Mouse (Mus musculus): ENCODE results near the gene Aldh9a1. TPM values are rescaled to one million over a fixed set of nuclear protein-coding genes. Genes with fewer than 3 reads are reported as not detected.
"Not testable (repeated sequence)": the region's sequence is repeated elsewhere in the genome, so short reads cannot be mapped to it uniquely, and the experiment has no call there.

Aldh9a1 gene
- total RNA-seq (2021) = 10 to 100 TPM; 24.5 to 27.8 TPM
- long read RNA-seq, transcript Aldh9a1-201 (11 exons, 2,835 nt) = major isoform, 11 of 19 reads
- long read RNA-seq, partial matches to known transcripts = 0 of 19 reads
- long read RNA-seq, other reads (novel, unspliced or antisense) = 8 of 19 reads

DNA sequence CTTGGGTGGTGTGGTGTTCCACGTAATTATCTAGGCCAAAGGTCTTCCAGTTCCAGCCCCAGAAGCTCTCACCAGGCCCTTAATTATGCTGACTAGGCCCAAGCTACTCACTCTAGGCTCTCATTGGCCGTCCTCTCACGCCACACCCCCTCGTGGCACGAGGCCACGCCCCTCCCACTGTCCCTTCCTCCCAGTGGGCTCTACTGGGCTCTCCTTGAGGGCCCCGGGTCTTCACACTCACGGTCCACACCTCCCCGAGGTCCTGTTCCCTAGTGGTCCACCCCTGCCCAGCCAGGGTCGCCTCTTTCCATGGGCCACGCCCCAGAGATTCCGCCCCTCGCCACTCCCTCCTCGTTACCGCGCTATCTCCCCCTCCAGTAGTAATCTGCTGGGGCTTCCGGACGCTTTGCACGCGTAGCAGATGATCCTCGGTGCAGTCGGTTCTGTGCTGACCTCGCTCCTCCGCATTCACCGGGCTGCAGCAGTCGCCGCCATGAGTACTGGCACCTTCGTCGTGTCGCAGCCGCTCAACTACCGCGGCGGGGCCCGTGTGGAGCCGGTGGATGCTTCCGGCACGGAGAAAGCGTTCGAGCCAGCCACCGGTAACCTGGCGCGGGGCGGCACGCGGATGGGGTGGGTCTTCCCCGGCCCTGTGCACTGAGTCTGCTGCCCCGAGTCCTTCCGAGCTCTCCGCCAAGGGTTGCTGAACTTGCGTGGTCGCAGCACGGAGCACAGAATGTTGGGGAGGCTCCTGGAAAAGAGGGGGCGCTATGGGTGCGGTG, at the start of gene Aldh9a1:
Gene Aldh9a1 (plus strand): TSS at position 177 of the 782 bp plus-strand sequence.
- DNase-seq (ENCODE audit: low spot score in 2 of 2) = peak; percentile 92 to 94

DNA sequence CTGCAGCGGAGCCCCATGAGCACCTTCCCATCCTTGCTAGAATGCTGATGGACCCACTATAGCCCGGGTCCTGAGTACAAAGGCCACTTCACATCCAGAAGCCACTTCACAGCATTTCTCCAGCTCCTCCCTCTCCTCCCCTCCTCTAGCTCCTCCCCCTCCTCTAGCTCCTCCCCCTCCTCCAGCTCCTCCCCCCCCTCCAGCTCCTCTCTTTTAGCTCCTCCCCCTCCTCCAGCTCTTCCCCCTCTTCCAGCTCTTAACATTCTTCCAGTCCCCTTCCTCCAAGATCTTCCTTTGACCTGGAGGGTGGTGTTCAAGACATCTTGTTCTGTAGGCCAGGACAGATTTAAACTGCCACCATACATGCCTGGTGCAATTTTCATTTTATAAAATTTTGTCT, 49.7 kb upstream of the Aldh9a1 start:
- DNase-seq (ENCODE audit: low spot score in 2 of 2) = no peak

- DNase-seq (ENCODE audit: low spot score in 2 of 2) = no peak
Observed at GRCm38 (mm10) chr1:167305501-167306137, 44.2 kb upstream of the Aldh9a1 start.

DNA sequence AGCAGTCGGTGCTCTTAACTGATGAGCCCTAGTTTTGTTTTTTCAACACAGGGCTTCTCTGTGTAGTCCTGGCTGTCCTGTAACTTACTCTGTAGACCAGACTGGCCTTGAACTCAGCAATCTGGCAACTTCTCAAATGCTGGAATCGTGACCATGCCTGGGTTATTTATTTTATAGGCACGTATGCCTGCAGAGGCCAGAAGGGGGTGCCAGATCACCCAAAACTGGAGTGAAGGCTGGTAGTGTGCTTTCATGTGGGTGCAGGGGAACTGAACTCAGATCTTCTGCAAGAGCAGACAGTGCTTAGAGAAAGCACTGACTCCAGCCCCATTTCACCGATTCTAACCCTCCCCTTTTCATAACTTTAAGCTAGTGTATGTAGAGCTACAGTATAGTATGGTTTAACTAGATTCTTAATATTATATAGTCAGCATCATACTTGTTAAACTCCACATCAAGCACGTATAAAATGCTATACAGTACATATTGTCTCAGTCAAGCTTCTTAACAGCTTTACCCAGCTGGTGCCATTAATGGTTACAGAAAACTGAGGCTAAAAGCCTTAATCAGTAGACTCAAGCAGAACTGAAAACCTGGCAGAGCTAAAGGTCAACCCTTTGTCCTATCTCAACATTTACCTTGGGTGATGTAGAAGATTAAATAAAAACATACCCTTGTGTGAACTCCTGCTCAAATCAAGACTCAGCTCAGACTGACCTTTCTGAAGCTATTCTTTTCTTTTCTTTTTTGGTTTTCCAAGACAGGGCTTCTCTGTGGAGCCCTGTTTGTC, 43.1 kb upstream of the Aldh9a1 start:
- peak; percentile 31 to 44 for DNase-seq (ENCODE audit: low spot score in 2 of 2)

DNA sequence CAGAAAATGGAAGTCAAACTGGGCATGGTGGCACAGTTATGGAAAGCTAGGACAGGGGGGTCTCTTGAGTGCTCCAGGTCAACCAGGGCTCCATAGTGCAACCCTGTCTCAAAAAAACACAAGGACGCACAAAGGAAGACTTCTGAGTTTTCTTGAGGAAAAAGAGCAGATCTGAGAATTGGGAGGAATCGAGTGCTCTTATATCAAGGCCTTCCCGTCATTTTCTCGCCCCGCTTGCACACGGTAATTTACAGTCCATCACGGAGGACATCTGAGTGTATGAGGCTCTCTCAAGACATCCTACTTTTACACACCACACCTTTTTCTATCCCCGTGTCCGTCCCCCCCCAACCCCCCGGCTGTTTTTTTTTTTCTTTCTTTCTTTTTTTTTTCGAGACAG, 42.1 kb upstream of the Aldh9a1 start:
- no peak for DNase-seq (ENCODE audit: low spot score in 2 of 2)

DNA sequence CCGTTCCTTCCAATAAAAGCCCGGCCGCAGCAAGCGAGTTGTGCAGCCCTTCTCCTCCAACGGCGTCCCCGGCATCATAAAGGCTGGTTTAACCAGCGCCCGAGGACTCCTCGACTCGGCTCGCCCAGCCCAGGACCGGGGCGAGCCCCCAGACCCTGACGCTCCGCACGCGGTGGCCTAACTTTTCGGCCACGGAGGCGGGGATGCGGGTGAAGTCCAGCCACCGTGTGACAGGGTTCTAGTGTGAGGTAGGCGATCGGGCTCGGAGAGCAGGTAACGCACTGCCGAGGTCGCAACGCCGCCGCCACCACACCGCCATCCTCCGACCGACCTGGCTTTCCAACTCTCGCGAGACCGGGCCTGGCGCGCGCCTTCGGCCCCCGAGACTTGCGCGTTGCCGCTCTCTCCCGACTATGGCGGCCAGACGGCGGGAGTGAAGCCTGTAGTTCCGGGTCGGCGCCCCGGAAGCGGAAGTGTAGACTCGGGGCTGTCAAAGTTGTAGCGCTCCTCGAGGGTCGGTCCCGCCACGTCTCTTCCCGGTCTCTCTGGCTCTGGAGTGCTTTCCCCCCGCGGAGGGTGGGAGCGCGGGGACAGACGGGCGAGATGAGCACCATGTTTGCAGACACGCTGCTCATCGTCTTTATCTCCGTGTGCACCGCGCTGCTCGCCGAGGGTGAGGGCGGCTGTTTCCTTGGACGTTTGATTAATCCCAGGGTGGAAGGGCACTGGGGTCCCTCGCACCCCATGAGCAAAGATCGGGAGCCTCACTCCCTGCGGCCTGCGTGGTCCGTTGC, 41.3 kb upstream of the Aldh9a1 start, which contains the start of gene Tmco1:
Gene Tmco1 (plus strand): TSS at position 118 of the 794 bp plus-strand sequence.
- peak; percentile 98 to 99 for DNase-seq (ENCODE audit: low spot score in 2 of 2)

DNA sequence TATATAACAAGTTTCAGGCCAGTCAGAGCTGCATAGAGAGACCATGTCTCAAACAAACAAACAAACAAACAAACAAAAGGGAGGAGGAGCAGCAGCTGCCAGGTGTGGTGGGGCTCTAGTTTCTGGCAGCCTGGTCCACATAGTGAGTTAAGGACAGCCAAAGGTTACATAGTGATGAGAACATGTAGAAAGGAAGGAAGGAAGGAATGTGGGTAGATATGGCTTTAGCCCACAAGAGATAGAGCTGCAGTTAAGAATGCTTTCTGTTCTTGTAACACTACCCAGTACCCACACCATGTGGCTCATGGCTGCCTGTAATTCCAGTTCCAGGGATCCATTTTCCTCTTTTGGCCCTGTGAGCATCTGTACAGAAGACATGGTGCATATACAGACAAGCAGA, 37.4 kb upstream of the Aldh9a1 start:
- no peak for DNase-seq (ENCODE audit: low spot score in 2 of 2)

GRCm38 (mm10) chr1:167313220-167313619, 36.6 kb upstream of the Aldh9a1 start:
- no peak for DNase-seq (ENCODE audit: low spot score in 2 of 2)

- DNase-seq (ENCODE audit: low spot score in 2 of 2) = no peak
Observed at GRCm38 (mm10) chr1:167321691-167322090, 28.1 kb upstream of the Aldh9a1 start.

- DNase-seq (ENCODE audit: low spot score in 2 of 2) = no peak
Observed at GRCm38 (mm10) chr1:167328776-167329175, 21.0 kb upstream of the Aldh9a1 start.

- no peak for DNase-seq (ENCODE audit: low spot score in 2 of 2)
Observed at GRCm38 (mm10) chr1:167331106-167331505, 18.7 kb upstream of the Aldh9a1 start.

- DNase-seq (ENCODE audit: low spot score in 2 of 2) = no peak
Observed at GRCm38 (mm10) chr1:167336398-167336797, 13.4 kb upstream of the Aldh9a1 start.

DNA sequence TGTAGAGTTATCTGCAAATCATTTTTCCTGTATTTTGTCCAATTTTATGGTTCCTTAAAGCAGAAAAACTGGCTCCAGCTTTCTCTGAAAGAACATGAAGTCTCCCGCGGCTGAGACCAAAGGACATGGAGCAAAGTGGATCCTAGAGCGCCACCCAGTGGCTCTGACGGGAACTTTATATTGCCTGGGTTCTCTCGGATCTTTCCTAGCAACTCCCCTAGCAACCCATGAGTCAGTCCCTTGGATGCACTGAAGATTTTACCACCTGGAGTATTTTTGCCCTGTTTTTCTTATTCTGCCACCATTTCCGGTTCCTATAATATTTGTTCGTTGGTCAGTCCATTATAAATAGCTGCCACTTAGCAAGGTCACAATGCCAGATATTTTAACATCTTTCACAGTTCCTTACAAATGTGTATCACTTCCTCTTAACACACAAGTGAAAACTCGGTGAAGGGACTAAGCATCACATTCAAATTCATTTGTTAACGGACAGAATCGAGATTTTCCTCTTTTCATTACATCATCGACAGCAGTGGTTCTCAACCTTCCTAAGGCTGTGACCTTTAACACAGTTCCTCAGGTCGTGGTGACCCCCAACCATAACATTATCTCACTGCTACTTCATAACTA, 12.2 kb upstream of the Aldh9a1 start:
- DNase-seq (ENCODE audit: low spot score in 2 of 2) = peak; percentile 93 to 94

- DNase-seq (ENCODE audit: low spot score in 2 of 2) = no peak
Observed at GRCm38 (mm10) chr1:167339177-167339781, 10.5 kb upstream of the Aldh9a1 start.

DNA sequence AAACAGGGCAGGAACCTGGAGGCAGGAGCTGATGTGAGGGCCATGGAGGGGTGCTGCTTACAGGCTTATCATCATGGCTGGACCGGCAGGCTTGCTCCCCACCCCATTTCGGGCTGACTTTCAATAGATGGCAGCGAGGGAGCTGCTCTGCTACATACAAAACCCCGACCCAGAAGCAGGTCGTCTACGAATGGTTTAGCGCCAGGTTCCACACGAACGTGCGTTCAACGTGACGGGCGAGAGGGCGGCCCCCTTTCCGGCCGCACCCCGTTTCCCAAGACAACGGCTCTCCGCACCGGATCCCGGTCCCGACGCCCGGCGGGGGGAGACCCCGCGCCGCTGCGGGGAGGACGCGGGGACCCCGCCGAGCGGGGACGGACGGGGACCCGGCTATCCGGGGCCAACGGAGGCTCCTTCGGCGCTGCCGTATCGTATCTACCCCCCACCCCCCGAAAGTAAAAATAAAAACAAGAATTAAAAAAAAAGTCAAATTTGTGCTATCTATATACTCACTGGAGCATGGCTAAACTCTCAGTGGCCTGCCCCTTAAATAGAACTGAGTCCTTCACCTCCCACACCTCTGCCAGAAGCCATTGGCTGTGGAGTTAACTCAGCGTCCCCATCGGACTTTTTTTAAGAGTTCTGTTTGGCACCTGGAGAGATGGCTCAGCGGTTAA, 9.5 kb upstream of the Aldh9a1 start:
- no peak for DNase-seq (ENCODE audit: low spot score in 2 of 2)

DNA sequence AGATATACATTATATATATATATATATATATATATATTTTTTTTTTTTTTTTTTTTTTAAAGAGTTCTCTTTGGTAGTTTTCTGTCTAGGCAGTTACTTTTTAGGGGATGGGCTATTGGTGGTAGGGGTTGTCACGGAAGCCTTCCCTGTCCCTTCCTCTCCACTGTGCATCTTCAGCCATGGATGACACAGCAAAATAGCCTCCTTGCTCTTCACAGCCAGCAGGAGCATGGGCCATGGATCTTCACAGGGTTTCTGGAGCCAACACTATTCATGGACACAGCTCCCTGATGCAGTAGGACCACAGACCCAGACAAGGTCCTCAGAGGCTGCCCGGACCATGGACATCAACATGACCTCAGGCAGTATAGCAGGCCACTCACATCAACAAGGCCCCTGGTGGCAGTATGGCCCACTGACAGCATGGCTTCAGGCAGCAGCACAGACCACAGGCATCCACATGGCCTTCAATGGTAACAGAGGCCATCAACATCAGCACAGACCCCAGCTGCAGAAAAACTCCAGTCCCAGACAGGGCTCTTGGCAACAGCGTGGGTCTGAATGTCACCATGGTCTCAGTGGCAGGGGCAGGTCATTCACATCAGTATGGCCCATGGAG, 8.8 kb upstream of the Aldh9a1 start:
- no peak for DNase-seq (ENCODE audit: low spot score in 2 of 2)

DNA sequence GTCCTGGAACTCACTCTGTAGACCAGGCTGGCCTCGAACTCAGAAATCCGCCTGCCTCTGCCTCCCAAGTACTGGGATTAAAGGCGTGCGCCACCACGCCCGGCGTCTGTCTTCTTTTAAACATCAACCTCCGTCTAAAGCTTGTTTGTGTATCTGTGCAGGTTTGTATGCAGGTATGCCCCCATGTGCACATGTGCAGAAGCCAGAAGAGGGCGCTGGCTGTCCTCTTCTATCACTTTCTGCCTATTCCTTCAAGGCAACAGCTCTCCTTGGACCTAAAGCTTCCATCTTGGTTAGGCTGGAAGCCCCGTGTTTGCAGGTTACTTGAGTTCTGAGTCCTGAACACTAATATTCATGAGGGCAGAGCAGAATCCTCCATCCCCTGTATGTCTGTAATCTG, 7.0 kb upstream of the Aldh9a1 start:
- DNase-seq (ENCODE audit: low spot score in 2 of 2) = no peak

DNA sequence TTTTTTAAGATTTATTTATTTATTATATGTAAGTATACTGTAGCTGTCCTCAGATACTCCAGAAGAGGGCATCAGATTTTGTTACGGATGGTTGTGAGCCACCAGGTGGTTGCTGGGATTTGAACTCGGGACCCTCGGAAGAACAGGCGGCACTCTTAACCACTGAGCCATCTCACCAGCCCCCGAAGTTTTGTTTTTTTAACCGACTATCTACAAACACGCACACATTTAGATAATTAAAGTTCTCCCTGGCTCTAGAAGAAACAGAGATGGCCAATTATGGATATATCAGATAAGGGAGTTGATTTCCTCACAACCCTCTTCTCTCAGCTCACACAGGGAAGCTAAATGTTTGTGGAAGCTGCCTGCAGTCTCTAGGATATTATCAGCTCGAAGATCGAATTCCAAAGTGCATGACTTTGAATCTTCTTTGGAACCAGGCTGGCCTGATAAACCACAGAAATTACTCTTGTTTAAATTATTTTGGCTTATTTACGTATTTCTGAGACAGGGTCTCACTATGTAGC, 3.7 kb upstream of the Aldh9a1 start:
- not testable (repeated sequence) for DNase-seq (ENCODE audit: low spot score in 2 of 2)

DNA sequence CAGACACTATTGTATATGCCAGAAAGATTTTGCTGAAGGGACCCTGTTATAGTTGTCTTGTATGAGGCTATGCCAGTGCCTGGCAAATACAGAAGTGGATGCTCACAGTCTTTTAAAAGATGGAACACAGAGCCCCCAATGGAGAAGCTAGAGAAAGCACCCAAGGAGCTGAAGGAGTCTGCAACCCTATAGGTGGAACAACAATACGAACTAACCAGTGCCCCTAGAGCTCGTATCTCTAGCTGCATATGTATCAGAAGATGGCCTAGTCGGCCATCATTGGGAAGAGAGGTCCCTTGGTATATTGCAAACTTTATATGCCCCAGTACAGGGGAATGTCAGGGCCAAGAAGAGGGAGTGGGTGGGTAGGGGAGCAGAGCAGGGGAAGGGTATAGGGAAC, 585 bp upstream of the Aldh9a1 start:
- not testable (repeated sequence) for DNase-seq (ENCODE audit: low spot score in 2 of 2)
